Mouse (Mus musculus) inflammation-experienced regulatory T-cells, adult 6 months (primary cell): Measurements from ENCODE around the gene Proca1. TPM values are rescaled to one million over a fixed set of nuclear protein-coding genes. Genes with fewer than 3 reads are reported as not detected.

Experiments
- ATAC-seq: one replicate; pipeline ENCODE4 v1.8.0; 2017
- polyA plus RNA-seq, 3 experiments: library from polyadenylated mRNA; unstranded; fragments of 100-300 nt; shearing (Covaris generic); gene quantifications; one replicate each; pipeline ENCODE4 v1.2.1; 2017

Proca1 gene
- 1 to 10 TPM; 1.9 to 5.4 (median 3.5) TPM for polyA plus RNA-seq

- ATAC-seq: no peak
Observed at GRCm38 (mm10) chr11:78193113-78193512, at the start of gene Proca1. Gene Proca1 (plus strand): TSS chr11:78193392.

GRCm38 (mm10) chr11:78143520-78143919 is 49.7 kb upstream of the Proca1 start:
- ATAC-seq: no peak

GRCm38 (mm10) chr11:78146168-78146567 is 47.0 kb upstream of the Proca1 start:
- no peak for ATAC-seq

GRCm38 (mm10) chr11:78146707-78147543 is 46.3 kb upstream of the Proca1 start:
- no peak for ATAC-seq

- ATAC-seq: no peak
Observed at GRCm38 (mm10) chr11:78151161-78151560, 42.0 kb upstream of the Proca1 start.

GRCm38 (mm10) chr11:78152299-78153231 is 40.6 kb upstream of the Proca1 start:
- ATAC-seq: no peak

GRCm38 (mm10) chr11:78153778-78154177 is 39.4 kb upstream of the Proca1 start:
- no peak for ATAC-seq

- ATAC-seq: no peak
Observed at GRCm38 (mm10) chr11:78155674-78156073, 37.5 kb upstream of the Proca1 start.

- ATAC-seq: no peak
Observed at GRCm38 (mm10) chr11:78156156-78156699, 37.0 kb upstream of the Proca1 start.

- peak; percentile 93 for ATAC-seq
Observed at GRCm38 (mm10) chr11:78159096-78159495, 34.1 kb upstream of the Proca1 start.

GRCm38 (mm10) chr11:78159557-78159956 is 33.6 kb upstream of the Proca1 start:
- ATAC-seq: no peak

- no peak for ATAC-seq
Observed at GRCm38 (mm10) chr11:78160171-78160570, 33.0 kb upstream of the Proca1 start.

- ATAC-seq: no peak
Observed at GRCm38 (mm10) chr11:78160675-78161074, 32.5 kb upstream of the Proca1 start.

GRCm38 (mm10) chr11:78161169-78161568 is 32.0 kb upstream of the Proca1 start:
- ATAC-seq: no peak

- ATAC-seq: no peak
Observed at GRCm38 (mm10) chr11:78161968-78162367, 31.2 kb upstream of the Proca1 start.

- ATAC-seq: no peak
Observed at GRCm38 (mm10) chr11:78162504-78162903, 30.7 kb upstream of the Proca1 start.

- ATAC-seq: no peak
Observed at GRCm38 (mm10) chr11:78163045-78163444, 30.1 kb upstream of the Proca1 start.

GRCm38 (mm10) chr11:78163681-78164603 is 29.2 kb upstream of the Proca1 start:
- ATAC-seq: no peak

GRCm38 (mm10) chr11:78164604-78164923 is 28.6 kb upstream of the Proca1 start:
- ATAC-seq: no peak

GRCm38 (mm10) chr11:78164924-78165760 is 28.1 kb upstream of the Proca1 start, which contains the start of gene Traf4:
Gene Traf4 (minus strand): TSS chr11:78165589.
- ATAC-seq: peak; percentile 63

GRCm38 (mm10) chr11:78165761-78166109 is 27.5 kb upstream of the Proca1 start:
- peak; percentile 10 for ATAC-seq
